Mouse (Mus musculus) olfactory bulb, adult 2 months (tissue): ENCODE data around the gene Rfc4.

Experiments used
- CTCF ChIP-seq: fragments of 200-500 bp; IDR thresholded peaks from 2 replicates; pipeline ENCODE4 v1.5.1; 2012; ENCODE audit warnings: low read depth, mild to moderate bottlenecking, low read length, moderate library complexity; ENCODE audit not compliant: insufficient read depth
- POLR2A ChIP-seq: fragments of 200-500 bp; IDR thresholded peaks from 2 replicates; pipeline ENCODE4 v1.6.1; 2012; ENCODE audit warnings: mild to moderate bottlenecking, low read depth, low read length, moderate library complexity; ENCODE audit not compliant: insufficient read depth

- TF ChIP-seq CTCF (no peak), POLR2A (no peak)
Measured at GRCm38 (mm10) chr16:23112861-23113435, 14.6 kb downstream of the Rfc4 start.
